Mouse (Mus musculus): ENCODE results near the gene Psmb11. TPM values are rescaled to one million over a fixed set of nuclear protein-coding genes. Genes with fewer than 3 reads are reported as not detected.
A peak's percentile ranks its signal among the peaks of the same experiment; 100 is the strongest.

The Psmb11 gene
- polyA plus RNA-seq, 1 experiment: 0.38 TPM

- no peaks in the 10 kb centered on the region for H3K27me3 ChIP-seq (ENCODE audit: control insufficient read depth, insufficient read depth, low read length)
- no peaks in the 10 kb centered on the region for H3K36me3 ChIP-seq (ENCODE audit: control insufficient read depth, insufficient read depth, low read length)
- no peak overlapping the region for H3K4me3 ChIP-seq (ENCODE audit: control insufficient read depth, low read depth, low read length)
- peaks cover 12% of the 10 kb centered on the region for H3K4me1 ChIP-seq (ENCODE audit: control insufficient read depth, insufficient read depth, low read length)
- no peak overlapping the region for H3K27ac ChIP-seq (ENCODE audit: control insufficient read depth, insufficient read depth, low read depth, low read length)
- TF ChIP-seq CTCF (IDR thresholded peaks at IDR 0.05; ENCODE audit: control insufficient read depth, insufficient read depth, insufficient replicate concordance, low read depth, low read length) (no peak), POLR2A (IDR thresholded peaks at IDR 0.05; ENCODE audit: control insufficient read depth, low read depth, low read length) (no peak)
These were observed 9.5 kb downstream of the Psmb11 start for GRCm38 (mm10) chr14:54630583-54631239.

GRCm38 (mm10) chr14:54631240-54631599 is 10.0 kb downstream of the Psmb11 start:
- H3K4me1 ChIP-seq (ENCODE audit: control insufficient read depth, insufficient read depth, low read length): peaks cover 12% of the 10 kb centered on the region
- no peaks in the 10 kb centered on the region for H3K36me3 ChIP-seq (ENCODE audit: control insufficient read depth, insufficient read depth, low read length)
- H3K4me3 ChIP-seq (ENCODE audit: control insufficient read depth, low read depth, low read length): peak overlapping the region; percentile 82
- TF ChIP-seq POLR2A (IDR thresholded peaks at IDR 0.05; ENCODE audit: control insufficient read depth, low read depth, low read length) (no peak), CTCF (IDR thresholded peaks at IDR 0.05; ENCODE audit: control insufficient read depth, insufficient read depth, insufficient replicate concordance, low read depth, low read length) (no peak)
- H3K27me3 ChIP-seq (ENCODE audit: control insufficient read depth, insufficient read depth, low read length): no peaks in the 10 kb centered on the region
- H3K27ac ChIP-seq (ENCODE audit: control insufficient read depth, insufficient read depth, low read depth, low read length): no peak overlapping the region

GRCm38 (mm10) chr14:54632252-54632651 is 11.0 kb downstream of the Psmb11 start:
- TF ChIP-seq CTCF (IDR thresholded peaks at IDR 0.05; ENCODE audit: control insufficient read depth, insufficient read depth, insufficient replicate concordance, low read depth, low read length) (no peak), POLR2A (IDR thresholded peaks at IDR 0.05; ENCODE audit: control insufficient read depth, low read depth, low read length) (peak; percentile 34; the same call in 1 of the 2 replicates)
- Histone ChIP-seq H3K4me1 (ENCODE audit: control insufficient read depth, insufficient read depth, low read length) (peaks cover 12% of the 10 kb centered on the region), H3K27me3 (ENCODE audit: control insufficient read depth, insufficient read depth, low read length) (no peaks in the 10 kb centered on the region), H3K4me3 (ENCODE audit: control insufficient read depth, low read depth, low read length) (peak overlapping the region; percentile 82), H3K27ac (ENCODE audit: control insufficient read depth, insufficient read depth, low read depth, low read length) (no peak overlapping the region), H3K36me3 (ENCODE audit: control insufficient read depth, insufficient read depth, low read length) (no peaks in the 10 kb centered on the region)

- Histone ChIP-seq H3K27ac (ENCODE audit: control insufficient read depth, insufficient read depth, low read depth, low read length) (no peak overlapping the region), H3K27me3 (ENCODE audit: control insufficient read depth, insufficient read depth, low read length) (no peaks in the 10 kb centered on the region), H3K4me1 (ENCODE audit: control insufficient read depth, insufficient read depth, low read length) (peaks cover 12% of the 10 kb centered on the region), H3K36me3 (ENCODE audit: control insufficient read depth, insufficient read depth, low read length) (no peaks in the 10 kb centered on the region), H3K4me3 (ENCODE audit: control insufficient read depth, low read depth, low read length) (no peak overlapping the region)
- no peak; the same call in 1 of the 2 replicates for TF ChIP-seq CTCF (IDR thresholded peaks at IDR 0.05; ENCODE audit: control insufficient read depth, insufficient read depth, insufficient replicate concordance, low read depth, low read length)
- no peak for TF ChIP-seq POLR2A (IDR thresholded peaks at IDR 0.05; ENCODE audit: control insufficient read depth, low read depth, low read length)
These were observed 12.9 kb downstream of the Psmb11 start for GRCm38 (mm10) chr14:54634182-54634581.

- H3K27ac ChIP-seq (ENCODE audit: control insufficient read depth, insufficient read depth, low read depth, low read length): no peak overlapping the region
- H3K4me3 ChIP-seq (ENCODE audit: control insufficient read depth, low read depth, low read length): no peak overlapping the region
- no peaks in the 10 kb centered on the region for H3K27me3 ChIP-seq (ENCODE audit: control insufficient read depth, insufficient read depth, low read length)
- H3K4me1 ChIP-seq (ENCODE audit: control insufficient read depth, insufficient read depth, low read length): peaks cover 15% of the 10 kb centered on the region
- TF ChIP-seq POLR2A (IDR thresholded peaks at IDR 0.05; ENCODE audit: control insufficient read depth, low read depth, low read length): no peak
- peak; percentile 89 for TF ChIP-seq CTCF (IDR thresholded peaks at IDR 0.05; ENCODE audit: control insufficient read depth, insufficient read depth, insufficient replicate concordance, low read depth, low read length)
- no peaks in the 10 kb centered on the region for H3K36me3 ChIP-seq (ENCODE audit: control insufficient read depth, insufficient read depth, low read length)
These were observed 15.7 kb downstream of the Psmb11 start for GRCm38 (mm10) chr14:54636954-54637353.

- no peak for TF ChIP-seq CTCF (IDR thresholded peaks at IDR 0.05; ENCODE audit: control insufficient read depth, insufficient read depth, insufficient replicate concordance, low read depth, low read length)
- TF ChIP-seq POLR2A (IDR thresholded peaks at IDR 0.05; ENCODE audit: control insufficient read depth, low read depth, low read length): no peak
- Histone ChIP-seq H3K36me3 (ENCODE audit: control insufficient read depth, insufficient read depth, low read length) (no peaks in the 10 kb centered on the region), H3K4me3 (ENCODE audit: control insufficient read depth, low read depth, low read length) (no peak overlapping the region)
These were observed 17.0 kb downstream of the Psmb11 start for GRCm38 (mm10) chr14:54638210-54638609.

GRCm38 (mm10) chr14:54640121-54640520 is 18.9 kb downstream of the Psmb11 start:
- H3K27ac ChIP-seq (ENCODE audit: control insufficient read depth, insufficient read depth, low read depth, low read length): no peak overlapping the region
- H3K36me3 ChIP-seq (ENCODE audit: control insufficient read depth, insufficient read depth, low read length): no peaks in the 10 kb centered on the region
- no peak for TF ChIP-seq POLR2A (IDR thresholded peaks at IDR 0.05; ENCODE audit: control insufficient read depth, low read depth, low read length)
- no peak overlapping the region for H3K4me3 ChIP-seq (ENCODE audit: control insufficient read depth, low read depth, low read length)
- no peaks in the 10 kb centered on the region for H3K27me3 ChIP-seq (ENCODE audit: control insufficient read depth, insufficient read depth, low read length)
- peaks cover 16% of the 10 kb centered on the region for H3K4me1 ChIP-seq (ENCODE audit: control insufficient read depth, insufficient read depth, low read length)

More at GRCm38 (mm10) chr14:54638210-54638609, 17.0 kb downstream of the Psmb11 start:
- Histone ChIP-seq H3K4me1 (ENCODE audit: control insufficient read depth, insufficient read depth, low read length) (peaks cover 16% of the 10 kb centered on the region), H3K27ac (ENCODE audit: control insufficient read depth, insufficient read depth, low read depth, low read length) (no peak overlapping the region), H3K27me3 (ENCODE audit: control insufficient read depth, insufficient read depth, low read length) (no peaks in the 10 kb centered on the region)
